Mouse (Mus musculus) liver, embryonic 12.5 days (tissue): ENCODE data around the gene Accsl. TPM values are rescaled to one million over a fixed set of nuclear protein-coding genes. Genes with fewer than 3 reads are reported as not detected.

ENCODE experiments used
- ATAC-seq: fragments of 200-750 bp; cut with Nextera tagmentation; 2 replicates; pipeline ENCODE4 v1.8.0; 2017; ENCODE audit warnings: moderate number of reproducible peaks, mild to moderate bottlenecking, moderate library complexity
- H3K27ac ChIP-seq: fragments of 300-500 bp; sonication (generic); 2 replicates; pipeline ENCODE4 v1.5.1; 2016; ENCODE audit warnings: mild to moderate bottlenecking
- H3K27me3 ChIP-seq: fragments of 300-500 bp; sonication (generic); replicated peaks from 2 replicates; pipeline ENCODE4 v1.6.1; 2016; ENCODE audit warnings: mild to moderate bottlenecking, moderate library complexity
- H3K36me3 ChIP-seq: fragments of 300-500 bp; sonication (generic); 2 replicates; pipeline ENCODE4 v1.6.1; 2016; ENCODE audit warnings: mild to moderate bottlenecking, moderate library complexity
- H3K4me1 ChIP-seq: fragments of 300-500 bp; sonication (generic); 2 replicates; pipeline ENCODE4 v1.6.1; 2016
- H3K4me2 ChIP-seq: fragments of 300-500 bp; sonication (generic); 2 replicates; pipeline ENCODE4 v1.6.1; 2016; ENCODE audit warnings: mild to moderate bottlenecking, moderate library complexity
- H3K4me3 ChIP-seq: fragments of 300-500 bp; sonication (generic); 2 replicates; pipeline ENCODE4 v1.5.1; 2016; ENCODE audit warnings: mild to moderate bottlenecking, moderate library complexity
- H3K9ac ChIP-seq: fragments of 300-500 bp; sonication (generic); 2 replicates; pipeline ENCODE4 v1.6.1; 2016; ENCODE audit warnings: mild to moderate bottlenecking, moderate library complexity
- H3K9me3 ChIP-seq: fragments of 300-500 bp; sonication (generic); replicated peaks from 2 replicates; pipeline ENCODE4 v1.6.1; 2016; ENCODE audit warnings: mild to moderate bottlenecking, moderate library complexity
- WGBS: fragments of 180-500 bp; shearing (Covaris S2); methylation state at CpG from one replicate; pipeline ENCODE4 v1.1.7; 2016; ENCODE audit not compliant: insufficient replicate concordance; 5-methylcytosine and 5-hydroxymethylcytosine counted together
- polyA plus RNA-seq: library from polyadenylated mRNA; unstranded; fragments of >200 nt; fragmentation: Nextera tagmentation; extraction: Ambion mirVana; gene quantifications from 2 replicates; pipeline ENCODE4 v1.2.1, GENCODE M21; 2016

Accsl gene
- polyA plus RNA-seq, 1 experiment from 2014 or later = not detected

DNA sequence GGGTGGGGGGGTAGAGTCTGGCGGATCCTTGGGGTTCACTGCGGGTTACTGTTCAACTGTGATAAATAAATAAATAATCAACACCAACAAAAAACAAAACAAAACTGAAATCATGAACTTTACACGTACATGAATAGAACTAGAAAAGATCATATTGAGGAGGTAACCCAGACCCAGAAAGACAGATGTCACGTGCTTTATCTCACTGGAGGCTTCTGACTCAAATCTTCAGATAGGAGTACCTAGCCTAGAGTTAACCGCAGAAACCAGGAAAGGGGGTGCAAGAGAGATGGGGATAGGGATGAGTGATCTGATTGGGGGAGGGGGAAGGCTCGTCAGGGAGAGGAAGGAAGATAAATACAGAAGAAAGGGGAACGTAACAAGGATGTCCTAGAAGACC is 20.1 kb upstream of the Accsl start:
- 36% methylated on average over 7 of the region's 7 CpGs for WGBS
- ATAC-seq = no peak
- Histone ChIP-seq H3K27me3 (no peaks in the 10 kb centered on the region), H3K36me3 (no peaks in the 10 kb centered on the region), H3K9me3 (no peaks in the 10 kb centered on the region), H3K9ac (no peak overlapping the region), H3K27ac (no peak overlapping the region), H3K4me2 (no peak overlapping the region), H3K4me1 (peaks cover 18% of the 10 kb centered on the region; the same call in 1 of the 2 replicates), H3K4me3 (no peak overlapping the region)

DNA sequence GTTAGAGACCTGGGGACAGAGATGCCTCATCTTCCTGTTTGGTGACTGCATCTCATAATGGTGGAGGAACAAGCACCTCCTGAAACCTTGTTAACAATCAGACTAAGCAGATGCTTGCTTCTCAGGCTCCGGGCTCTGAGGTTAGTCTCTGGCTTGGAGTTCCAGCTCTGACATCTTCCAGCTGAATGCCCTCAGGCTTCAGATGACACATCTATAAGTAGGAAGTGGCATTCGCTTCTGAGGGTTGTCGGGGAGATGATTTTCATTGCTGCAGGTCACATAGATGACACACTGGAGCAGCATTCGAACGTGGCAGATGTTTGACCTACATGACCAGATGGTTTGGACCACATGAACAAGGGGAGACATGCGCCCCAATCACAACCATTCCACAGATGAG is 19.4 kb upstream of the Accsl start:
- 80% methylated on average over 6 of the region's 6 CpGs for WGBS
- H3K9ac ChIP-seq = no peak overlapping the region
- H3K9me3 ChIP-seq = no peaks in the 10 kb centered on the region
- H3K4me1 ChIP-seq = peaks cover 18% of the 10 kb centered on the region; the same call in 1 of the 2 replicates
- H3K27me3 ChIP-seq = no peaks in the 10 kb centered on the region
- no peak overlapping the region for H3K4me2 ChIP-seq
- H3K27ac ChIP-seq = no peak overlapping the region
- no peak for ATAC-seq
- H3K36me3 ChIP-seq = no peaks in the 10 kb centered on the region
- no peak overlapping the region for H3K4me3 ChIP-seq

DNA sequence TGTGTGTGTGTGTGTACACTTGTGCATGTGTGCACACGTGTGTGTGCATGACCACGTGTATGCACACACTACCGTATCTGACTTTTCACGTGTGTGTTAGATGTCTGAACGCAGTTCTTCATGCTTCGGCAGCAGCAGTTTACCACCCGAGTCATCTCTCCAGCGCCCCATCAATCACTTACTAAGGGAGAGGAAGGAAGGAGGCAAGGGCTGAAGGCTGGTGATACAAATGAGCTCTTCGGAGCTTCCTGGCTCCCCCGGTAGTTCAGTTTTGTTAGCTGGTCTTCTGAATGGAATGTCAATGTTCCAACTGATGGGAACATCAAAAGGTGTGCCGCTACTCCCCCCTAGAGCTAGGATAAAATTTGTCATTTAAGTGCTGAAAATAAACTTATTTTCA is 18.3 kb upstream of the Accsl start:
- Histone ChIP-seq H3K9me3 (no peaks in the 10 kb centered on the region), H3K4me2 (no peak overlapping the region), H3K27me3 (no peaks in the 10 kb centered on the region), H3K27ac (no peak overlapping the region), H3K4me3 (no peak overlapping the region), H3K9ac (no peak overlapping the region), H3K36me3 (no peaks in the 10 kb centered on the region), H3K4me1 (peaks cover 18% of the 10 kb centered on the region; the same call in 1 of the 2 replicates)
- no peak for ATAC-seq
- WGBS = 24% methylated on average over 11 of the region's 11 CpGs

DNA sequence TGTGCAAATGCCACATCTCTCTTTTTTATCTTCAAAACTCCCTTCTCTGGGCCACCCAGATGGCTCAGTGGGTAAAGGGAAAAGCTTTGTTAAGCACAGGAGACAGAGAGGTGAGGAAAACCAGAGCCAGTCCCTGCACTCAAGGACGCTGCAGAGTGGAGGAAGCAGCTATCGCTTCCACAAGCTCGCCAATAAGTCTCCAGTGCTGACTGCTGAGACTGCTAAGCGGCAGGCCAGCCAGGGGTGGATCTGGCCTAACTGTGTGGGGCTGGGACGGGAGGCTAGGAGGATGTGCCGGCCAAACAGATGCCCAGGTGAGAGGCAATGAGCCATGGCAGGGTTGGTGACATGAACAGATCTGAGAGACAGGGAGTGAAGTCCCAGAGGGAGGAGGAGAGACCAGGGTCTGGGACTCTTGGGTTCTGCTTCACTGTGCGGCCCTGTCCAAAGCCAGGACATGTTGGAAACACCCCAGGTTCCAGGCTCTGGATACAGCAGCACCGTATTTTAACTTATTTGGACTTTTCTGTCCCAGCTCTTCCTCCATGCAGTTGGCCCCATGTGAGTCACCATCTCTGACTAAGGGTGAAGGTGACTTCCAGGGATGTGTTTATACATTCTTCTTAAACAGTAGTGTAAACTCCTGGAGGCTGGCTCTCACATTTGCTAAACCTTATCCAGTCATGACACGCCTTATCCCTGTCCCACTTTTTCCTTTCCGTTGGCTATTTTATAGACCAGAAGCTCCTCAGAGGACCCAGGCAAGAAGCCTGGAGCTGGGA is 17.2 kb upstream of the Accsl start:
- Histone ChIP-seq H3K4me1 (peaks cover 11% of the 10 kb centered on the region; the same call in 1 of the 2 replicates), H3K4me2 (no peak overlapping the region), H3K27me3 (no peaks in the 10 kb centered on the region), H3K4me3 (no peak overlapping the region), H3K27ac (no peak overlapping the region), H3K9me3 (no peaks in the 10 kb centered on the region), H3K36me3 (no peaks in the 10 kb centered on the region), H3K9ac (no peak overlapping the region)
- 45% methylated on average over 10 of the region's 10 CpGs for WGBS
- ATAC-seq = peak; percentile 40; the same call in 1 of the 2 replicates

- no peaks in the 10 kb centered on the region for H3K27me3 ChIP-seq
- 30% methylated on average over 5 of the region's 5 CpGs for WGBS
- H3K4me1 ChIP-seq = peaks cover 11% of the 10 kb centered on the region; the same call in 1 of the 2 replicates
- no peaks in the 10 kb centered on the region for H3K9me3 ChIP-seq
- H3K9ac ChIP-seq = no peak overlapping the region
- no peak for ATAC-seq
- no peak overlapping the region for H3K4me2 ChIP-seq
- H3K4me3 ChIP-seq = no peak overlapping the region
- no peak overlapping the region for H3K27ac ChIP-seq
- H3K36me3 ChIP-seq = no peaks in the 10 kb centered on the region
Measured at GRCm38 (mm10) chr2:93883066-93883465, 14.1 kb upstream of the Accsl start.

GRCm38 (mm10) chr2:93881640-93882367 is 12.8 kb upstream of the Accsl start:
- WGBS = 74% methylated on average over 9 of the region's 9 CpGs
- Histone ChIP-seq H3K27ac (no peak overlapping the region), H3K9me3 (no peaks in the 10 kb centered on the region)

GRCm38 (mm10) chr2:93880981-93881380 is 12.0 kb upstream of the Accsl start:
- H3K27me3 ChIP-seq = no peaks in the 10 kb centered on the region
- no peaks in the 10 kb centered on the region for H3K36me3 ChIP-seq
- H3K9me3 ChIP-seq = no peaks in the 10 kb centered on the region
- H3K27ac ChIP-seq = no peak overlapping the region
- no peak for ATAC-seq
- no peak overlapping the region for H3K4me3 ChIP-seq
- H3K4me1 ChIP-seq = peaks cover under 1% of the 10 kb centered on the region; the same call in 1 of the 2 replicates
- 49% methylated on average over 3 of the region's 3 CpGs for WGBS
- H3K4me2 ChIP-seq = no peak overlapping the region
- no peak overlapping the region for H3K9ac ChIP-seq

More at GRCm38 (mm10) chr2:93881640-93882367, 12.8 kb upstream of the Accsl start:
- no peak overlapping the region for H3K4me3 ChIP-seq
- H3K4me1 ChIP-seq = peaks cover 8% of the 10 kb centered on the region; the same call in 1 of the 2 replicates
- H3K36me3 ChIP-seq = no peaks in the 10 kb centered on the region
- H3K4me2 ChIP-seq = no peak overlapping the region
- no peak for ATAC-seq
- H3K27me3 ChIP-seq = no peaks in the 10 kb centered on the region
- H3K9ac ChIP-seq = no peak overlapping the region

- H3K36me3 ChIP-seq = no peaks in the 10 kb centered on the region
- H3K4me1 ChIP-seq = no peaks in the 10 kb centered on the region
- ATAC-seq = no peak
- WGBS = 52% methylated on average over 8 of the region's 8 CpGs
- H3K27me3 ChIP-seq = no peaks in the 10 kb centered on the region; the same call in 1 of the 2 replicates
- H3K9ac ChIP-seq = no peak overlapping the region
- no peaks in the 10 kb centered on the region for H3K9me3 ChIP-seq
- no peak overlapping the region for H3K4me3 ChIP-seq
- H3K4me2 ChIP-seq = no peak overlapping the region
- H3K27ac ChIP-seq = no peak overlapping the region
Measured at GRCm38 (mm10) chr2:93880450-93880849, 11.5 kb upstream of the Accsl start.

DNA sequence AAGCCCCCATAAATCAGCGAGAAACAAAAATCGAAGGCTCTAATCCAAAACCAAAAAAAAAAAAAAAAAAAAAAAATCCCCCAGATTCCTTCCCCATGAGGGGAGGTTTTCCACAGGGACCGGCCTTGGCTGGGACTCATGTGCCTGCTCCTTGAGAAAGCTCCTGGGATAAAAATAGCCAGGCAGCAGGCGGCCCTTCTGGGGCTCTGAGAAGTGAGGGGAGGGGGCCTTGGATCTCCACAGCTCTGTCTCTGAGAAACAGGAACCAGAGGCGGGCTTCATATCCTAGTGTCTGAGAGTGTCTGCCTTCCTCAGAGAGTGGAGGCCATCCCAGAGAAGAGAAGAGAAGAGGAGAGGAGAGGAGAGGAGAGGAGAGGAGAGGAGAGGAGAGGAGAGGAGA is 8.0 kb upstream of the Accsl start:
- H3K4me3 ChIP-seq = no peak overlapping the region
- WGBS = 35% methylated on average over 5 of the region's 5 CpGs

DNA sequence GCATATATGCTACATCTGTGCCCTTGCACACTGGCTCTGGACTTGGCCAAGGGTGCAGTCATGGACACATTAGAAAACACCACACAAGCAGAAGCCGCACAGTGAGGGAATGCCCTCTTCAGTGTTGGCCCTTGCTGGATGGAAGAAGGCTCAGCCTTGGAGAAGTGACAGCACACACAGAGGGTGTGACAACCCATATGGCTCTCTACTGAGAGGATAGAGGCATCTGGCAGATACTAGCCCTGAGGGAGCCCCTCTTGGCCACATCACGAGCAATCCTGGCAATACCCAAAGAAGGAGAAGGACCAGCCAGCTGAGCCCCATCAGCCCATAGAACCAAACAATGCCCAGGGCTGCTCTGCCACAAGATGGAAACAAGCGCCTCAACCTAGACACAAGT is 5.6 kb upstream of the Accsl start:
- no peak overlapping the region for H3K9ac ChIP-seq
- no peaks in the 10 kb centered on the region; the same call in 1 of the 2 replicates for H3K27me3 ChIP-seq
- no peak overlapping the region for H3K4me3 ChIP-seq
- H3K9me3 ChIP-seq = no peaks in the 10 kb centered on the region
- ATAC-seq = no peak
- no peak overlapping the region for H3K4me2 ChIP-seq
- H3K36me3 ChIP-seq = no peaks in the 10 kb centered on the region
- 70% methylated on average over 3 of the region's 3 CpGs for WGBS
- H3K27ac ChIP-seq = no peak overlapping the region
- peaks cover 15% of the 10 kb centered on the region; the same call in 1 of the 2 replicates for H3K4me1 ChIP-seq

More for the DNA sequence above, 8.0 kb upstream of the Accsl start:
- Histone ChIP-seq H3K36me3 (no peaks in the 10 kb centered on the region), H3K9ac (no peak overlapping the region), H3K4me1 (peaks cover 15% of the 10 kb centered on the region; the same call in 1 of the 2 replicates), H3K4me2 (no peak overlapping the region), H3K27me3 (no peaks in the 10 kb centered on the region; the same call in 1 of the 2 replicates), H3K27ac (no peak overlapping the region), H3K9me3 (no peaks in the 10 kb centered on the region)
- ATAC-seq = no peak

- no peak overlapping the region for H3K4me3 ChIP-seq
- no peaks in the 10 kb centered on the region for H3K9me3 ChIP-seq
- no peak overlapping the region for H3K4me2 ChIP-seq
- ATAC-seq = no peak
- H3K9ac ChIP-seq = no peak overlapping the region
- H3K36me3 ChIP-seq = no peaks in the 10 kb centered on the region
- no peak overlapping the region for H3K27ac ChIP-seq
- 24% methylated on average over 2 of the region's 2 CpGs for WGBS
- H3K27me3 ChIP-seq = no peaks in the 10 kb centered on the region; the same call in 1 of the 2 replicates
- peaks cover 15% of the 10 kb centered on the region; the same call in 1 of the 2 replicates for H3K4me1 ChIP-seq
Measured at GRCm38 (mm10) chr2:93874227-93874514, 5.2 kb upstream of the Accsl start.
